Mouse (Mus musculus): ENCODE results near the gene Sox14. TPM values are rescaled to one million over a fixed set of nuclear protein-coding genes. Genes with fewer than 3 reads are reported as not detected.

Gene Sox14
- polyA plus RNA-seq (2014; fragmentation: Illumina TruSeq; extraction: RNeasy Lipid Tissue Mini Kit (QIAGEN cat#74804); ENCODE audit: low read depth, low replicate concordance), result not detected

GRCm38 (mm10) chr9:99875618-99876372 lies at the start of gene Sox14:
Gene Sox14 (minus strand): TSS chr9:99876170.

Other genes starting within 250 kb of the Sox14 start
- gene Dzip1l, start 246.7 kb downstream of the Sox14 start, polyA plus RNA-seq (2014; fragmentation: Illumina TruSeq; extraction: RNeasy Lipid Tissue Mini Kit (QIAGEN cat#74804); ENCODE audit: low read depth, low replicate concordance), result 1.5 TPM
- not detected for gene Cldn18, start 158.9 kb downstream of the Sox14 start, polyA plus RNA-seq (2014; fragmentation: Illumina TruSeq; extraction: RNeasy Lipid Tissue Mini Kit (QIAGEN cat#74804); ENCODE audit: low read depth, low replicate concordance)